Mouse (Mus musculus): Measurements from ENCODE around the gene Stk4. TPM values are rescaled to one million over a fixed set of nuclear protein-coding genes. Genes with fewer than 3 reads are reported as not detected.

Gene Stk4
- total RNA-seq, 2 experiments from 2014 or later = 14.8 to 18.5 TPM

DNA sequence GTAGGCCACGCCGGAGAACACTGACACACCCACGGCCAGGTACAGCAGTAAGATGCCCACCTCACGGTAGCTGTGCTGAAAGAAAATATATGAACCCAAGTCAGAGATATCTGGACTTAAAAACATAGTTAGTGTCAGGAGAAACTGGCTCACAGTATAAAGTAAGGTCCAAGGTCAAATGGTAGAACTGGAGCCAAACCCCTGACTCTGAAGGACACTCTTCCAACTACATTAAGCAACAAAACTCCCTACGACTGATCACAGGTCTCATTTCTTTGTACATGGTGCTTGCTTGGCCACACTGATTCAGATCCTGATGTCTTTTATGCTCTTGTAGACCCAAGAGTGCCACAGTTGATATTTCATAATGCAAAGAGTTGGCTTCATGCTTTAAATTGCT is 94.8 kb downstream of the Stk4 start:
- intact Hi-C loops (cut with DNase I) = no loop called here

DNA sequence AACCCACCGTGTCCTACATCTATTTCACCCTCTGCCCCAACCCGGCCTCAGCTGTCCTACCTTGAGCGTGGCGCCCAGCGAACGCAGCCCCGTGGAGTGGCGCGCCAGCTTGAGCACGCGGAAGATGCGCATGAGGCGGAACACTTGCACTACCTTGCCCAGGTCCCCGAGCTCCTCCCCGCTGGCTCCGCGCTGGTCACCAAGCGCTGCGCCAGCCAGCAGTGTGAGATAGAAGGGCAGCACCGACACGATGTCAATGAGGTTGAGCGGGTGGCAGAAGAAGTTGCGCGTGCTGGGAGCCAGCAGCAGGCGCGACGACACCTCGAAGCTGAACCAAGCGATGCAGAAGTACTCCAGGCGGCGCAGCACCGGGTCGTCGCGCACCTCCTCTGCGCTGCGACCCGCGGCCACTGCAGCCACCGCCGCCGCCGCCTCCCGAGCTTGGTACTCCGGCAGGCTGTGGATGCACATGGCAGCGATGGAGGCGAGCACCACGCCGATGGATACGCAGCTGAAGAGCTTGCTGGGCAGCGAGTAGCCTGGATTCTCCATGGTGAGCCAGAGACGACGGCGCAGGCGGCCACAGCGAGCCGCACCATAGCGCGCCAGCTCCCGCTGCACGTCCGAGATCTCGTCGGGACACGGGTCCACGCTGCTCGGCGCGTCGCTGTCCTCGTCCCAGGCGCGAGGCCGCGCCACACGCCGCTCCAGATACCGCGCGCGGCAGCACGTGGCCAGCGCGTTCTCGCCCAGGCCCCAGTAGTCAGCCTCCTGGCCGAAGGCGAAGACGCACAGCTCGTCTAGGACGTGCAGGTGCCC is 97.8 kb downstream of the Stk4 start:
- intact Hi-C loops (cut with DNase I) = no loop called here
- no peak for DNase-seq (ENCODE audit: low spot score)

More for the DNA sequence above, 94.8 kb downstream of the Stk4 start:
- no peak for DNase-seq (ENCODE audit: low spot score)

DNA sequence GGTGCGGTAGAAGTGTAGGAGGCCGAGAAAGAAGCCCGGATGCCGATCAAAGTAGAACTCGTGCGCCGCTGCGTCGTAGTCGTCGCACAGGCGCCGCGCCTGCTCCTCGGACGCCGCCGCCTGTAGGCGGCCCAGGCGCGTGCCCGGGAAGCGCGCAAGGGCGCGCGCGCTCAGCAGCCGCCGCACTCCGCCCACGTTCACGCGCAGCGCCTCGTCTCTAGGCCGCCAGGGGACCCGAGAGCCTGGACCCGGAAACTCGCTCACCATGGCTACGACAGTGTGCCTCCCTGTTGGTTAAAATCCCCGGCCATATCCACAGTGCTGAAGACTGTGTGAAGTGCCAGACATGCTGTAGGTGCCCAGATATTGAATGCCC is 98.4 kb downstream of the Stk4 start:
- intact Hi-C loops (cut with DNase I) = no loop called here
- DNase-seq (ENCODE audit: low spot score) = no peak

DNA sequence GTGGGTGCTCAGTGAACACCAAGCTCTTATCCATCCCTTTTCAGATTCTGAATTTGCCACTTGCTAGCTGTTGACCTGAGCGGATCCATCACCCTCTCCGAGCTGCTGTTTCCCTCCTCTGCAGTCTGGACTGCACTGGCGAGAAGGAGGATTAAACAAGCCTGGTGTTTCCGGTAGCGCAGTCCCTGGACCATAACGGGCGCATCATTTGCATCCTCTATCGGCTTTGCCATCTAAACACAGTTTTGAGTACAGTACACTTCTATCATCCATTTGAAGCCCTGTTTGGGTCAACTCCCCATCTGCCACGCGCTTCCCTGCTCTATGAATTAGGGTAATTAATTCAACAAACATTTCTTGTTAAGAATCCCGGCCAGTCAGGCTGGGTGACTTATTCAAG is 100.2 kb downstream of the Stk4 start:
- intact Hi-C loops (cut with DNase I) = no loop called here
- no peak for DNase-seq (ENCODE audit: low spot score)

DNA sequence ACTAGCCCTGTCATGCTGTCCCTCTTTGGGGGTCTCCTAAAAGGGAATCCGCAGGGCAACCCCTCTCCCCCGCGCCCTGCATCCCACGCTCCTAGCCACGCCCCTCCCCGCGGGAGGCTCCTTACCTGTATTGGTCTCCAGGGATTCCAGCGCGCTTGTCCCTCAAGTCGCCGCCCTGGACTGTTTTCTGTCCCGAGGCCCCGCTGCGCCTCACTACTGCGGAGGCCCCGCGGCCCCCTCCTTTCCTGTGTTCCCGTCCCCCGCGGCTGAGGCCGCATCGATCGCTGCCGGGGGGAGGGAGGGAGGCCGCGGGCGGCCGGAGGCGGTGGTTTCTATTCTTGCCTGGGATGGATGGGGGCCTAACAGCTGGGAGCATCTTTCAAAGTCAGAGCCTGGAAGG is 100.8 kb downstream of the Stk4 start, which contains the start of gene Kcns1:
Gene Kcns1 (minus strand): TSS at position 212 of the 400 bp plus-strand sequence.
- intact Hi-C loops (cut with DNase I) = no loop called here
- DNase-seq (ENCODE audit: low spot score) = no peak

DNA sequence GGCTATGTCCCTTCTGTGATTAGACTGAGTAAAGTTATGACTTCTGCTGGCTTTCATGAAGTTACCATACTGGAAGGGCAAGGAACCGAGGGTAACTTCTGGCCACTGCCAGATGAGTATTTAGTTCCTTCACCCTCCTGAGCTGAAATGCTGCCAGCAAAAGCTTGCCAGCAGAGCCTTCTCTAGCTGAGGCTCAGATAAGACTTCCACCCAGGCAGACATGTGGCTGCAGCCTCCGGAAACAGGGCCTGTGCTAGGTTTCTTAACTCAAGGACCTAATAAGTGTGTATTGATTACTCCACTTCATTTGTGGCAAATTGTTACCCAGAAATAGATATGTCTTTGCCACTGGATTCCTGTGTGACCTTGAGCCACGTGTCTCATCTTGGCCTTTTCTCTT is 103.3 kb downstream of the Stk4 start:
- DNase-seq (ENCODE audit: low spot score) = no peak
- intact Hi-C loops (cut with DNase I) = no loop called here

DNA sequence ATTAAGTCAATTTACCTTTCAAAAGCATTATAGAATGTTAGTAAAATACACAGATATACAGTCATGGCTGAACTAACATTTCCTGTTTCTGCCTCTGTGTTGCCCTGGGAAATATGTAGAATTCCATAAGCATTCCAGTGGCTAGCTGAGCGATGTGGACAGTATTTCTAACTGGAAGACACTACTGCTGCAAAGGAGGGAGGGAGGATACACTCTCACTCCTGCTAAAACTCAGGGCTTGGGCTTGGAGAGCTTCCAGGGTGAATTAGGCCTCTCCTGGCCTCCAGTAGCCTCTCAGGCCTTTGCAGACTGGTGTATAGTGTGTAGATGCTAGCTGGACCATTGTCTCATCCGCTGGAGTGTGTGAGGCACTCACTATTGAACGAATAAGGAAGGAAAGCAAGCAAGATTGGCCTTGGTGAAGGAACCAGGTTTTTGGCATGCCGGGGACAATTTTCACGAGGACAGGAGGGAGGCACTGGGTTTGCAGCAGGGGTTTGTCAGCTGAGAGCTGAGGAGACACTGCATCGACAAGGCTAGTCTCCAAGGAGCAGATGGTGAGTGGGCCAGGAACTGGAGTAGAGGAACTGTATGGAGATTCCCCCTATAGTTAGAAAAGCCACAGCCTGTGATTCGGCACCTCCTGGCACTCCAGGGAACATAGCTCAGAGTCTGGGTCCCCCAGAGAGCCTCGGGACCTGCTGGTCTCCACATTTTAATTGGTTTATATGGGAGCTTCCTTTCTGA is 104.7 kb downstream of the Stk4 start:
- intact Hi-C loops (cut with DNase I) = no loop called here
- DNase-seq (ENCODE audit: low spot score) = no peak

DNA sequence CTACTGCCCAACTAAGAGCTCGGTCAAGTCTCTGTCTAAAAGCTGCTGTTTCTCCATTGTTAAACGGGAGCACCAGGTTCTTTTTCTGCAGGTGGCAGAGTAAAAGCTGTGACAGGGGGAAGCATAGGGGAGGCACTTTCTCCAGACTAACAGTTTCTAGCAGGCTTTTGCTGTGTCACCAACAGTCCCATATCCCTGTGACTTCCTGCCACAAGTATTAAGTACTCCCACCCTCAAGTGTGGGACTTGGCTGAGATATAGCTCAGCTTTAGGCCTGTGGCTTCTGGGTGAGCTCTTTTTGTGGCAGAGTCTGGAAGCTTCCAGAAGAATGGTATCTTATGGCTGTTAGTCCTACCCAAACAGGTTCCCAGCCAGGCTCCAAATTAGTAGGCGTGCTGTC is 105.7 kb downstream of the Stk4 start:
- DNase-seq (ENCODE audit: low spot score) = no peak
- intact Hi-C loops (cut with DNase I) = no loop called here

DNA sequence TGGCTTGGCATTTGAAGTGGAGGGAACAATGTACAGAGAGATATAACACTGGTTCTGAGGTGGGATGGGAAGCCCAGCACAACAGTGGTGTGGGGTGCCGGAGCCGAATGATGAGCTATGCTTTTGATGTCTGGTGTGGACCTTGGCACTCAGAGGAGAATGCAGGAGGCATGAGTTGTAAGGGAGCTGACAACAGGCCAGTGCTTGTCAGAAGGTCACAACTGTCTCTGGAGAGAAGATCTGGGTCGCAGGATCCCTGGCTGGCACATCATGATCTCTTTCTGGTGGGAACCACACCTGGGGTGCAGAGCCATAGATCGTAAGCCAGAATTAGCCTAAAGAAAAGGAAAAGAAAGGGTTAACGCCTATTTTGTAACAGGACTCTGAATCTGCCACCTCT is 107.7 kb downstream of the Stk4 start:
- no peak for DNase-seq (ENCODE audit: low spot score)
- intact Hi-C loops (cut with DNase I) = no loop called here

DNA sequence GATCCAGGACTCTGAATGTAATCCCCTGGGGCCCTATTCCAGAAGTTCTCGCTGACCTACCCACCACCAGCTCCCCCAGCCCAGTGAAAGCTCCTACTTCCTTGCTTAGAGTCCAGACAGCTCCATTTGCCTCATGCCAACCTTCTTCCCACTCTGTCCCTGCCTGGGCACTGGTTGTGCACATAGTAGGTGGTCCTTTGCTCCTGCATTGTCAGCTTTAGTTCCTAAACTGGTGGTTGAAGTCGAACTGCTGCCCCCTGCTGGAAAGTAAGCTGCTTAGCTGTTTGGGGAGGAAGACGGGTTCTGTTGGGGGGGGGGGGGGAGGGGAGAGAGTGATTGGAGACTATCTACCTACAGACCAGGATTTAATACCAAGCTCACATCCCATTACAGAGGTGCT is 110.0 kb downstream of the Stk4 start:
- DNase-seq (ENCODE audit: low spot score) = no peak
- intact Hi-C loops (cut with DNase I) = loop anchor here (2.0 kb wide), 2 partner anchors 45 to 77 kb away; no protein-coding TSS in a partner anchor

DNA sequence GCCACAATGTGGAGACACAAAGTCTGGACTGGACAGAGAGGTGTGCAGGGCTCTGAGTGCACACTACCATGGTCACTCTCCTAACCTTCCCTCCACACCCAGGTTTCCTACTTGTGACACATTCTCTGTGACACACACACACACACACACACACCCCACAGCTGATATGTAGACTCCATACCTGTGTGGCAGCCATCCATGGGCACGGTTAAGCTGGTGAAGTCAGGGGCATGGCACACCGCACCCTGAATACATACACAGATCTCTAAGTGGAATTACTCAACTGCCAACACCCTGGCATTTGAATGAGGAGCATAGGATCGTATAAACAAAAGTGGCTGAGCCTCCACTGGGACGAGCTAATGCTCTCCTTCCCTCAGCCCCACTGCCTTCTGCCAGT is 110.6 kb downstream of the Stk4 start:
- no peak for DNase-seq (ENCODE audit: low spot score)
- intact Hi-C loops (cut with DNase I) = loop anchor here (2.0 kb wide), 2 partner anchors 46 to 78 kb away; no protein-coding TSS in a partner anchor

DNA sequence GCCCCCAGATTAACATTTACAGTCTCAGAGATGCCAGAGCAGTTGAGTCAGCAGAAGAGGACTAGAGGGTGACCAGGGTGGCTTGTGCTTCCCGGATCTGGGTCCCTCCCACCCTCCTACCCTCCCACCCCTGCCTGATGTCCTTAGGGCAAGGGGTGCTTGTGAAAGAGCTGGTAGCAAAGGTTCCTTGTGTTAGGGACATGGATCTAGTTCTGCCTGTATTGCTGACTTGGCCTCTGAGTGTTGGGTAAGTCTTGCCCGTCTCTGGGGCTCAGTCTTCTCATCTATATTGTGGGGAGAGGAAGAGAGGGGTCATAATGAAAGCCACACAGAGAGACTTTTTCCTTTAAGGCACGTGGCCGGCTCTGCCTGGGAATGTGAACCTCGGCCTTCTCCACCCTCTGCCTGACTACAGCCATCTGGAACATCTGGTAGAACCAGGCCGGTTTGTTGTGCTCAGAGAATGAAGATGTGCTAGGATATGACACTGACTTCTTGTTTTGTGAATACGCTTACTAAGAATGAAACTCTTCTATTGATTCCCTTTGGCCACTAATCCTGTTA is 112.7 kb downstream of the Stk4 start, which contains the start of gene Wfdc5:
Gene Wfdc5 (minus strand): TSS at position 51 of the 564 bp plus-strand sequence.
- intact Hi-C loops (cut with DNase I) = no loop called here
- no peak for DNase-seq (ENCODE audit: low spot score)

DNA sequence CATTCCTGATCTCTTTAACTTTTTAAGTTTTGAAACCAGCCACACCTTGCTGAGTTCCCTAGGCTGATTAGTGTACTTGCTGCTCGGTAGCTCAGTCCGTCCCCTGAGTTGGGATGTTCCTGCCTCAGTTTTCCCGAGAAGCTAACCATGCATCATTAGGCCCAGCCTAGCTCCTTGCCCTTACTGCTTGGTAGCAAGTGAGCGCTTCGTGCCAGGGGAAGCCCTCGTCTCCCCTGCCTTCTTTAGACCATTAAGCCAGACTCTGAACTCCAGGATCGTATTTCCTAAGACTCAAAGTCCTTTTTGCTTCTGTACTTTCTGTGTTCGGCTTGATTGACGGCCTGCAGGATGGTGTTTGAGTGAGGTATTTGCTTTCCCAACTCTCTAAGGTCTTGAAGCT is 113.2 kb downstream of the Stk4 start:
- intact Hi-C loops (cut with DNase I) = no loop called here

DNA sequence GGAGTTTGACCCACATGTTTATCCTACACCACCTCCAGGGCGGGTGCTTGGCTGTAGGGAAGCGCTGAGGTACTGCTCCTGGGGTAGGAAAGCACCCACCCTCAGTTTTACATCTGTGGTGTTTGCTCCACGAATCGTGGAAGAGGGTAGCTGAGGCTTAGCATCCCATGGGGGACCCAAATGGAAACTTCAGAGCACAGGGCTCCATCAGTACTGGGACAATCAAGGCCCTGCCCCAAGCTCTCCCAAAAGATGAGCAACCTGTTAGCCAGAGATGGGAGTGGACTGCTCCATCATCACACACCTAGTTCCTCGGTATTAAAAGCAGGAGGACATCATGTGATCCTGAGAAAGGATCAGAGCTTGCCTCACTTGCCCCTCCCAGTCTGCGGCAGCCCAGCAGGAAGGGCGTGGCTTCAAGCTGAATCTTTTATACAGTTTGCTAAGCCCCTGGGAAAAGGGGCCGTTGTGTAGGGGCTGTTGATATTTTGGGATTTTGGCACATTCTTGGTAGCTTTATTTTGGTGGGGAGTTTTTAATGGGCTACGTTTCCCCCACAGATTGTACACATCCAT is 114.1 kb downstream of the Stk4 start:
- intact Hi-C loops (cut with DNase I) = no loop called here
- no peak for DNase-seq (ENCODE audit: low spot score)

More for the DNA sequence above, 113.2 kb downstream of the Stk4 start:
- no peak for DNase-seq (ENCODE audit: low spot score)

DNA sequence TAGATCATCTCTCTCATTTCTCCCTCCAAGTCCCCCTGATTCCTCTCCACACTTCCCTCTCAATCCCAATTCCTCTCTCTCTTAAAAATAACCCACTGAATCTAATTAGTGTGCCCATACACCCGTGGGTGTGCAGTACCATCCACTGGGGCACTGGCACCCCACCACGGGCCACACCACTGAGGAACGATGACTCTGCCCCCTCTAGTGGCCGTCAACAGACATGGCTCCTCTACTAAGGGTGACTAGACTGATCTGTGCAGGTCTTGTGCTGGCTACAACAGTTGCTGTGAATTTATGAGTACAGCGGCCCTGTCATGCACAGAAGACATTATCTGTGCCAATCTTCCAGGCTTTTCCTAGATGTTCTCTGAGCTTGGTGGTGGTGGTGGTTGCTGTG is 118.6 kb downstream of the Stk4 start:
- no peak for DNase-seq (ENCODE audit: low spot score)
- intact Hi-C loops (cut with DNase I) = no loop called here

DNA sequence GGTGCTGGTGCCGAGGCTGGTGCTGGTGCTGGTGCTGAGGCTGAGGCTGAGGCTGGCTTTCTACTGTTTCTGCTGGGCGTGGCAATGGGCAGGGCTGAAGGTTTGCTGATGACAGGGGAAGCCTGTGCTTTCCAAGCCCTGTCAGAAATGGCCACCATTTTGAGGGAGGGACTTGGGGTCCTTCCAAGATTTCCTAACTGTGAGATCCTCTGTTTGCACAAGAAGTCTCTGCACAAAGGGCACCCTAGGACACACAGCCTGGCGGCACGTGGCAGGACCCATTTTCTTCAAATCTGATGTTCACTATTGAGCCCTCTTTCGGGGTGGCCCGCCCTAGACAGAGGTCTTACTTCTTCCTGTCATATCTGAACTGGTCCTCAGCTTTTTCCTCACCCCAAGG is 120.5 kb downstream of the Stk4 start, which contains the start of gene Wfdc12:
Gene Wfdc12 (minus strand): TSS at position 33 of the 400 bp plus-strand sequence.
- no peak for DNase-seq (ENCODE audit: low spot score)
- intact Hi-C loops (cut with DNase I) = no loop called here

DNA sequence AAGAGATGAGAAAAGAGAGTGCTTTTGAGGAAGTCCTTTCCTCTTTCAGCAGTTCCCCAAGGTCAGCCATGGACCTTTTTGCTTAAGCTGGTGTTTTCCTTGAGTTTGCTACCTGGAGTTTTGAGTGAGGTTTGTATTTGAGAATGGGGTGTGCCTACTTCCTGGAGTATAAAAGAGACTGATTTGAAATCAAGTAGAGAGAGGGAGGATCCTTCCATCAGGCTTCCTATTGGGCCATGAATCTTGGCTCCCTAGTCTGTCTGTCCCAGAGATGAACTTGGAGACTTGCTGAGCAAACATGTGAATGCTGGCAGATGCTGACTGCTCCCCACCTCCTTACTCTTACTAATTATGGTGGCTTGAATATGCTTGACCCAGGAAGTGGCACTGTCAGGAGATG is 122.2 kb downstream of the Stk4 start:
- no peak for DNase-seq (ENCODE audit: low spot score)
- intact Hi-C loops (cut with DNase I) = no loop called here

DNA sequence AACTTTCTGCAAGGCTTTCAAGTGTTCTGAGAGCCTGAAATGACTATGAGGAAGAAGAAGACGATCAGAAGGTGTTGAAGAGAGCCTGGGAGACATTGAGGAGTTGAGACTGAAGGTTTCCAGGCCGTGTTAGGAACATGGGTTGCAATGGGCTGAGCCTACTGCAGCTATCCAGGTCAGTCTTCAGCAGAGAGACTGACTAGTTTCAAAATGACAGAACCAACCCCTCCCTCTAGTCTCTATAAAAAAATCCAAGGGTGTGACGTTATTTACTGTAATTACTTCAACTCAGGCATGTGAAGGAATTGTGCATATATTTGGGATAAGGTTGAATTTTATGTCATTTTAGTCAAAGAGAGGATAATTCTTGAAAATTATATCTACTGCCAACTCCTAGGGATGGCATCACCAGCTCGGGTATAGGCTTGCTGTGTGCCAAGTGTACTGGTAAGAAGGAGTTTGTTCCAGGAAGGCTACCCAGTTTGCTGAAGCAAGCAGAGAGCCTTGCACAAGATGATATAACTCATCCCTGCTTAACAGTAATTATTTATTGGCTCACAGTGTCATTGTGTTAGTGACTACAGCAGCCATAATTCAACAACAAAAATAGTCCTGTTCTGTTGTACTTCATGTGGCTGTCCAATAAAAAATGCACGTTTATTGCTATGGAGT is 125.0 kb downstream of the Stk4 start:
- DNase-seq (ENCODE audit: low spot score) = no peak
- intact Hi-C loops (cut with DNase I) = no loop called here

DNA sequence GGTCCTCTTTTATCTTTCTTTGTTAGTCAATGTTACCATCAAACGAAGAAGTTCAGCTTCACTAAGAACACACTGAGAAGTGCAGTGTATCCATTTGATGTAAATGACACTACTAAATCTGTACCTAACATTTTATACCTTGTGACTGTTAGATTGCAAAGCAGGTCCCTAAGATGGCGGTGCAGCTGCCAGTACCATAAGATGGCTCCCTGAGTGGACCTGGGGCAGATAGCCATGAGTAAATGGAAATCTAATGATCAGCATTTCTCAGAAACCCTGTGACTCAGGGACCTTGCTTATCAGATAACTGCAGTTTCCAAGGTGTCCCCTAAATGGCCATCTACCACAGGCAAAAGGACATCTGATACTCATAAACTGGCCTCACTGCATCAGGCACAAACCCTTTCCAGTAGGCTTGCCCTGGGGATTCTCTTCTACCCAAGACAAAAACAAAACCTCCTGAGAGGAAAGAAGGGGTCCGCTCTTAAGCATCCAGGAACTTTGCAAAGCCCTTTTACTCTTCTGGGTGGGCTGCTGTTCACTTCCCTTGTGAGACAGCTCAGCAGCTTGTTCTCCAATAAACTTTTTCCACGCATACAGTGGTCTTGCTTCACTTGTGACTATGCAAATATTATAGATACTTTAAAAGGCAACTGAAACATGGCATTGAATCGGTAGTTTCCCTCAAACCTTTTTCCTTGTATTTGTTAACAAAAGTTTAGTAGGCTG is 126.0 kb downstream of the Stk4 start:
- DNase-seq (ENCODE audit: low spot score) = no peak
- intact Hi-C loops (cut with DNase I) = no loop called here
